Mouse (Mus musculus) olfactory bulb, adult 2 months (tissue): ENCODE results near the gene Atp5g3.

Experiments used
- CTCF ChIP-seq: fragments of 200-500 bp; IDR thresholded peaks from 2 replicates; pipeline ENCODE4 v1.5.1; 2012; ENCODE audit warnings: low read depth, mild to moderate bottlenecking, low read length, moderate library complexity; ENCODE audit not compliant: insufficient read depth
- POLR2A ChIP-seq: fragments of 200-500 bp; IDR thresholded peaks from 2 replicates; pipeline ENCODE4 v1.6.1; 2012; ENCODE audit warnings: mild to moderate bottlenecking, low read depth, low read length, moderate library complexity; ENCODE audit not compliant: insufficient read depth

- TF ChIP-seq POLR2A (peak; percentile 91), CTCF (no peak)
Measured at GRCm38 (mm10) chr2:73911175-73911700, at the start of gene Atp5g3.
